Mouse (Mus musculus): Measurements from ENCODE around the gene Mtrr.
"Not testable (repeated sequence)": the region's sequence is repeated elsewhere in the genome, so short reads cannot be mapped to it uniquely, and the experiment has no call there.

Gene Mtrr

GRCm38 (mm10) chr13:68568548-68568947, 13.4 kb downstream of the Mtrr start:
- no peak for DNase-seq (ENCODE audit: low spot score in 2 of 2)

GRCm38 (mm10) chr13:68568110-68568509, 13.8 kb downstream of the Mtrr start:
- no peak for DNase-seq (ENCODE audit: low spot score in 2 of 2)

GRCm38 (mm10) chr13:68553391-68553790, 28.6 kb downstream of the Mtrr start:
- not testable (repeated sequence) for DNase-seq (ENCODE audit: low spot score in 2 of 2)
